Mouse (Mus musculus): ENCODE measurements around the gene G6pc3.

GRCm38 (mm10) chr11:102184253-102184645 is 5.2 kb upstream of the G6pc3 start:
- TF ChIP-seq POLR2A (IDR thresholded peaks at IDR 0.05; ENCODE audit: insufficient read depth, low read depth, low read length) = no peak
- no peak for TF ChIP-seq EP300 (IDR thresholded peaks at IDR 0.05; ENCODE audit: insufficient read depth, low read depth, low read length)

Data from heart, adult 2 months (tissue).